In genomic region chr2:30753219-30753618, GRCm38 (mm10) we compare ENCODE assay signal across 8 mouse cellular contexts. TPM values are rescaled to one million over a fixed set of nuclear protein-coding genes. Genes with fewer than 3 reads are reported as not detected.
DNase-seq lines count a peak whose midpoint lies in the region; ATAC-seq and TF ChIP-seq lines count a peak whose summit lies in the region.
"Had no signal": no experiment of that assay in that cellular context is flagged by ENCODE, and none has a peak within 500 bp of the region (broad histone marks: within the 10 kb centered on the region; RNA-seq: fewer than 3 reads in every experiment).

No protein-coding gene starts in this region.

- no peaks in the 10 kb centered on the region for H3K27me3 ChIP-seq in lung, embryonic 14.5 days (ENCODE audit: insufficient read depth, low read length)

- H3K9ac ChIP-seq in lung, embryonic 14.5 days: no peak overlapping the region

- intact Hi-C loops in gastrocnemius, postnatal 14 days (cut with DNase I; ENCODE audit: low total_unique reads): no loop called here

- H3K27ac ChIP-seq in lung, embryonic 14.5 days (ENCODE audit: low read depth): peak overlapping the region; percentile 32; the same call in 1 of the 2 replicates

- peak; percentile 46 for ATAC-seq in lung, embryonic 14.5 days (ENCODE audit: insufficient read depth)

- H3K4me3 ChIP-seq in lung, embryonic 14.5 days (ENCODE audit: low read depth, low read length): no peak overlapping the region
- H3K4me3 ChIP-seq: megakaryocyte, embryonic 14.5 days had no signal

- no peak for TF ChIP-seq CTCF in lung, embryonic 14.5 days (IDR thresholded peaks at IDR 0.05; ENCODE audit: low read depth)

- no peaks in the 10 kb centered on the region; the same call in 1 of the 2 replicates for H3K9me3 ChIP-seq in lung, embryonic 14.5 days (ENCODE audit: low read depth, low read length)

- WGBS in lung, embryonic 14.5 days: 22% methylated on average over 18 of the region's 18 CpGs

- no peaks in the 10 kb centered on the region for H3K36me3 ChIP-seq in lung, embryonic 14.5 days (ENCODE audit: insufficient read depth)

- DNase-seq in Muller cell, postnatal 12 days (ENCODE audit: inconsistent ontology term): peak; percentile 86
- peak; percentile 93 for DNase-seq in adrenal gland, adult 2 months
- peak; percentile 80 for DNase-seq in gastrocnemius, postnatal 14 days
- DNase-seq in kidney, adult 11 months: peak; percentile 65
- DNase-seq in lung, embryonic 14.5 days: peak; percentile 72
- DNase-seq in right cerebral cortex, postnatal 36 days (ENCODE audit: low spot score in 2 of 2): no peak
- DNase-seq in cerebellum, postnatal 14 days: no peak

- H3K4me1 ChIP-seq in lung, embryonic 14.5 days (ENCODE audit: insufficient read depth): peaks cover 8% of the 10 kb centered on the region; the same call in 1 of the 2 replicates

- H3K4me2 ChIP-seq in lung, embryonic 14.5 days: no peak overlapping the region

RNA-seq across cellular contexts. Expression of gene 1700001O22Rik, which starts 50.2 kb away (rescaled TPM):
- 1 to 10 TPM; 1.8 to 5.0 TPM for total RNA-seq in adrenal gland, adult 2 months (2021)
- polyA plus RNA-seq in adrenal gland, adult 2 months (2012; rRNA removed): 2.8 and 3.6 TPM in 2 replicates
- total RNA-seq in gastrocnemius, postnatal 14 days (2021): under 1 TPM; 0.44 to 0.45 TPM
- polyA plus RNA-seq in lung, embryonic 14.5 days (2014; fragmentation: Nextera tagmentation; extraction: Ambion mirVana): 3.9 and 4.3 TPM in 2 replicates

RNA-seq across cellular contexts. Expression of gene Ntmt1, which starts 54.4 kb away (rescaled TPM):
- total RNA-seq in adrenal gland, adult 2 months (2021): 10 to 100 TPM; 33.5 to 45.4 TPM
- polyA plus RNA-seq in adrenal gland, adult 2 months (2012; rRNA removed): 69.9 and 77.1 TPM in 2 replicates
- total RNA-seq in gastrocnemius, postnatal 14 days (2021): 10 to 100 TPM; 17.0 to 20.8 TPM
- 88.3 and 96.0 TPM in 2 replicates for polyA plus RNA-seq in lung, embryonic 14.5 days (2014; fragmentation: Nextera tagmentation; extraction: Ambion mirVana)

Comparison
In these comparisons a context has a peak if more than half of its experiments do, and no peak if none do; other contexts are left out.
1. DNase-seq: peak in Muller cell, postnatal 12 days (single experiment), adrenal gland, adult 2 months (single experiment), gastrocnemius, postnatal 14 days (single experiment), kidney, adult 11 months (single experiment) and lung, embryonic 14.5 days (single experiment); none in right cerebral cortex, postnatal 36 days (0 of 2) and cerebellum, postnatal 14 days (0 of 2).